Mouse (Mus musculus) common myeloid progenitor, adult 5-6 weeks (primary cell): ENCODE results near the gene Gpr63. TPM values are rescaled to one million over a fixed set of nuclear protein-coding genes. Genes with fewer than 3 reads are reported as not detected.
"Not testable (repeated sequence)": the region's sequence is repeated elsewhere in the genome, so short reads cannot be mapped to it uniquely, and the experiment has no call there.

ENCODE experiments used
- ATAC-seq: replicated peaks from 2 replicates; pipeline ENCODE4 v1.8.0; 2016; ENCODE audit warnings: low read depth, mild to moderate bottlenecking, moderate TSS enrichment, inconsistent platforms; ENCODE audit not compliant: poor library complexity, severe bottlenecking
- total RNA-seq: library from RNA; stranded (forward); fragments of 200-1000, 187-1606 nt; gene quantifications from 2 replicates; pipeline ENCODE4 v1.2.3, GENCODE M21; 2017

Gene Gpr63
- 0.18 TPM in 1 of 2 replicates, not detected in the other for total RNA-seq

DNA sequence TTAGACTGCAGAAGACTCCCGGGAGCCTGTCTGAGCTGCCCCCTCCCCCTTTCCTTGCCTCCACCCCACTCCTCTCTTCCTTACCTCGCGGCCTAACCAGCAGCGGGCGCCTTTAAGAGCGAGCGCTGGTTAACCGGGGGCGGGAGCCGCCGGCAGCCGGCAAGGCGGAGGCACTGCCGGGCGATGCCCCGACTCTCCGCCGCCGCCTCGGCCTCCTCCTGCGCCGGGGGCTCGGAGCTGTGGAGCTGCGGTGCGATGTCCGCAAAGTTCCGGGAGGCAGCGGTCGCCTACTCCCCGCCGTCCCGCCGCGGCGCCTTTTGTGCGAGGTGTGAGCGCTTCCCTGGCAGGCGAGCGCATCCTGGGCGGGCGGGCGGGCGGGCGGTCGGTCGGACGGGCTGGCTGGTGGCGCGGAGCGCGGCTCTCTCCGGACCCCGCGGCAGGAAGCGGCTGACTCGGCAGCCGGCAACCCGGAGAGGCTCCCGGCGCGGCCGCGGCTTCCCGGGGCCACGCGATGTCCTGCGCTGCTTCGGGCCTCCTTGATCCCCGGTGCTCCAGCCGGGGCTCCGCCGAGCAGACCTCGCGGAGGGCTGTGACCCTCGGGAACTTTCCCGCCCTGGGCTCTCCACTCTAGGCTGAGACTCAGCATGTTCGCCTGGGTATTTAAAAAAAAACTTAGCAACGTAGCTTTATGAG is at the start of gene Gpr63:
Gene Gpr63, plus strand, starts transcription at position 109 of the 693 bp plus-strand sequence.
- peak; percentile 70 for ATAC-seq

DNA sequence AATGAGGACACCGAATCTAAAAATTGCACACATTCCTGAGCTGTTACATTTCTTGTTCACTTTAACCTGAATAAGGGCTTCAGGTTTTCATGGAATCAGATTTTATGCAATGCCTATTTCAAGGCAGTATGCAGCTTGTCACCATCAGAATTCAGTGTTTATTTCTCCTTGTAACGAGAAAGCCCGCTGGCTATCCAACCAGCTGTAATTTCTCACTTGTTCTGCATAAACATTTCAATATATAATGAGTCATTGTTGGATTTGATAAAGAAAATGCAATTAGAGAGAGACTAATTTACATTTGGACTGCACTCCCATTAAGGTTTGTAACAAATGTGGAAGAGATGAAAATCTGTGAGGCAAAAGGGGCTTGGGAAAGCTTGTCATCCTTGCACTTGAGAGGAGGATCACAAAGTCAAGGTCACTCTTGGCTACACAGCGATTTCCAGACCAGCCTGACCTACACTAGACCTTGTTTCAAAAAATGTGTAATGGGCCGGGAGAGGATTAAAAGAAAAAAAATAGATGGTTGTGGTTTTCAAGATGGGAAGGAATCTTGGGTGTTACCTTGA is 46.1 kb upstream of the Gpr63 start:
- ATAC-seq: no peak

DNA sequence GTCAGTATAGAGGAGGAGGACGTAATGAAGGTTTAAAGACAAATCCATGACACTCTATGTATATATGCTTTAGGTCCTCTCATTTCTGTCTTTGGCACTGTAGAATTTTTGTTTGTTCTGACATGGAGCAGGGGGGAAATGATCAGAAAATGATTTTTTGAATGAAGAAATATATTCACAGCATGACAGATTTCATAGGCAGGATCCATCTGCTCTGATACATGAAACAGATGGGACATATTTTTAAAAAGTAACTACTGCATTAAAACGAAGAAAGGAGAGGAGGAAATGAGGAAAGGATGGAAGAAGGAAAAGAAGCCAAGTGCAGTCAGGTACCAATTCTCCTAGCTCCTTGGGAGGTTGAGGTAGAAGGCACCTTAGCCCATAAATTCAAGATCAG is 41.5 kb upstream of the Gpr63 start:
- no peak for ATAC-seq

DNA sequence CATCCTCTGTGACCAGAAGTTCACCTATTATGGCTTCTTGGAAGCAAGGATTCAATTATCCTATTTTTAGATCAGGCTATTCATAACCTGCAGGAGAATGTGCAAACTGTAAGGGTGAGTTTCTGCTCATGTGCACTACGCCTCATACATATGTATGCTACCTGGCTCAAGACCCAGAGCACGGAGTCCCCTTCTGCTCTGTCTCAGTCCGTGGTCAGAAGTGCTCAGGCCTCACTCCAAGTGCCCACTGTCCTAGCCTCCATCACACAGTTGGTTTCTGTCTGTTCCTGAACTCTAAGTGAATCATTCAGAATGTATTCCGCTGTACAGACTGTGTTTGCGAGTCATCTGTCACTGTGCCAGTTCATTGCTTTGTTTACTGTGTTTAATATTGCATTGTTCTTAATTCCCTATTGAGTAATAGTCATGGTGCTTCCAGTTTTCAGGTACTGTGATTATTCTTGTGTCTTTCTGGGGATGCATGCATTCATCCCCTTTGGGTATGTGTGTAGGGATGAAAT is 37.9 kb upstream of the Gpr63 start:
- ATAC-seq: no peak

DNA sequence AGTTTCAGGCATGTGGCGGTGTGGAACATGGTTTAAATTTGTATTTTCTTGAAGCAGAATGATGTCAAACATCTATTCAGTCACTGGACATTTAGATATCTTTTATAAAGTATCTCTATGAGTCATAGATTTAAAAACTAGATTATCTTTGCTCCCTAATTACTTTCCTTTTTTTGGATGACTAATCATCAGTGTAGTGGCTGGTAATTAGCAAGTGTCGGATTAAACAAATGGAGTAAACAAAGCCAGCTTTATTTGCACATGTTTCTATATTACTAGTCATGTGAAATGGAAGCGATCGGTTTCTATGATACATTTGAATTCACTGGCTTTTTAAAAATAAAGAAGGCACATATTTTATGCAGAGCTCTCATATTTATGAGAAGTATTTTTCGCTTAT is 37.3 kb upstream of the Gpr63 start:
- no peak for ATAC-seq

DNA sequence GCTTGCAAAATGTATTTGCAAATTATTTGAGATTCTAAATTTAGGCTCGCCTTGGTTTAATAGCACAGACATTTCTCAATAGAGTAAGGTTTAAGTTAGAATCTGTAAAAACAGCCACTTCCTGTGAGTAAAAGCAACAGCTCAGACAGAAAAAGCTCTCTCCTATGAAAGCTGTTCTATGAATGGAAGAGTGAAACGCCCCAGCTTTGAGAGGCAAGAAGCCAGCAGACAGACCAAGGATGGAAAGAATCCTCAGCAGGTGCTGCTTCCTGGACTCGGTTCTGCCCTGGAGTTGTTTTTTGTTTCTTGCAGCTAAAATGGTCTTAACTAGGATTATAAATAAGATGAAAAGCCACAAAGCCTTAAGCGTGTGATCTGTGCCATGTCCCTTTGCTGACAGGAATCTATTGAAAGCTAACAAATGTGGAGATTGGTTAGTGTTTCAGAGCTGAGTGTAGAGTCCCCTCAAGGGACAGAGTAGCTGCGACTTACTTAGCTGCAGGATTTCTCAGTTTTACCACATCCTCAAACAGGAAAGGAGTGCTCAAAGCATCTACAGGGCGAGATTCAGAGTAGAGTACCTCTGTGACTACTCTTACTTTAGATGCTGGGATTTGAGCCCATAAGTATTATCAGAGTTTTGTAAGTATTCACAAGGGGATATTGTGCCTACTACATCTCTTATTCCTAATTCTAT is 23.3 kb upstream of the Gpr63 start:
- no peak for ATAC-seq

DNA sequence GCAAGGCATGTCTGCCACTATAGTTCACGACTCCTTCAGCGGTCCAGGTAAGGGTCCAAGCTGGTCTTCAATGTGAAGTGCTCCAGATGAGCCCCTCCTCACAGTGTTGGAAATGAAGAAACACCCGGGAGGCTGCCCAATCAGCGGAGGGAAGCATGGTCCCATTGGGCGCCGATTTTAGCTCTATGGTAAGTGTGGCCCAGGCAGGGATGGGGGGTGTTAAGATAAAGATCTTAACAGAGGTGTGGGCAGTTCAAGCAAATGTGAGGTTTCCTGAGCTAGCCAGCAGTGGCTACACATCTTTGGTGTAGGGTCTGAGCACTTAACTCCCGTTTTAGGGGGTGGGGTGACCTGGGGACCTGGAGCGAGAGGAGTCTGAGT is 299 bp upstream of the Gpr63 start:
- ATAC-seq: peak; percentile 15; the same call in 1 of the 2 replicates

DNA sequence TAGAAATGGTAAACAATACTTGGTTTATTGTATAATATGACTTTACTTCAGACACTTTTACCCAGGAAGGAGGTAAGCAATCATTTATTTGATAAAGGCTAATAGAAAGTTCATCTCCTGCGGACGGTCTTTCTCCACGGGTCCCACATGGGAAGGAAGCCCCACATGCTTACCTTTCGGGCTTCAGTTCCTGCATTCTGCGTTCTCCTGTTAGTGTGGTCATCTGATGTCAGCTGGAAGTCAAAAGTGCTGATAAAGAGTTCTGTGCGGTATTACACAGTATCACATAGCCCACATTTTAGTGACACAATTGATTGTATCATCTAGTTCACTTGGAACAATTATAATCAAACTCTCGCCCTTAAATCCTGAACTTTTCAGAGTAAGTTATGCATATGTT is 1.0 kb downstream of the Gpr63 start:
- no peak for ATAC-seq

DNA sequence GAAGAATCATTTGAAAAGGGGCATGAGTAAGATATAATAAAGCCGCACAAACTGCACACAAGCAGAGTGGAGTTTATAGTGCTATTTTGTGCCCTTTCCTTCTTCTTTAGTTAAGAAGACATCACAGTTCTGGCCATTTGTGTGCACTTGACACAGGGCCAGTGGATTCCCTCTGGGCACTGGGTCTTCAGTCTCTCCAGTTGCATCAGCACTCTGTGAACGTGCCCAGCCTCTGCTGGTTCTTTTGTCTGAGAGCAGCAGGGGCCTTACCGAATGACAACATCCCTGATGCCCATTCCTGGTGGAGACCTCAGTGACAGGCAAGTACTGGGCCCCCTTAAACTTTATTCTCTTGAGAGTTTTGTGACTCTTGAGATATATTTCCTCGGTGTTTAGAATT is 12.4 kb downstream of the Gpr63 start:
- no peak for ATAC-seq

DNA sequence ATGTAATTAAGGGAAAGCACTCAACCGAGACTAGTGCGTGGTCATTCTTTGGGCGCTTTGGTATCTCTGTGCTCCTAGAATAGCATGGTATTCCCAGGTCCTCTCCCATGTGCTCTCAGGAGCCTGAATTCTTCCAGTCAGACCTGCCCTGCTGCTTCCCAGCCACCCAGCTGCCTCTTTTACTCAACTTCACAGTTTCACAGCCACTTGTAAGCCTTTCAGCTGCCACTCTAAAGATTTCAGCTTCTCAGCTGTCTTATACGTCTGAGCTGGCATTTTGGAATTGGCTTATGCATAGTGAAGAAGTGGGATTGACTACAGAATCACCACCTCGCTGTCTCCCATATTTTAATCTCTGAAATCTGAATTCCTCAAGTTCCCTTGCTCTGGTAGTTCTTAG is 19.4 kb downstream of the Gpr63 start:
- ATAC-seq: no peak

DNA sequence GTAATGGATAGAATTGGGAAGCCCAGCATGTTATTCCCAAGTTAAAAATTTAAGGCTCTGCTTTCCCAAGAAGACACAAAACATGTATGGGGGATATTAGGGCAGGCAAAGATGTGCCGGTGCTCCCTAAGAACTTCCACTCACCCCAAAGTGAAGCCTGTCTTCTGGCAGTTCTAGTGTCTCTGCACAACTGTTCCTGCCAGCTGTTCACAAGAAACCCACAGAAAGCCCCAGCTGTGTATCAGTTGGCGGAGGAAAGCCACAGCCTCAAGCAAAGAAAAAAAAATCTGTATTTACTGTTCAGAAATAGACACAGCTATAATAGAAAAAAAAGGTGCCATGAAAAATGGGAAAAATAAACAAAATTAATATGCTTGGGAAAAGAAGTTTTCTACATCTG is 25.3 kb downstream of the Gpr63 start:
- no peak for ATAC-seq

DNA sequence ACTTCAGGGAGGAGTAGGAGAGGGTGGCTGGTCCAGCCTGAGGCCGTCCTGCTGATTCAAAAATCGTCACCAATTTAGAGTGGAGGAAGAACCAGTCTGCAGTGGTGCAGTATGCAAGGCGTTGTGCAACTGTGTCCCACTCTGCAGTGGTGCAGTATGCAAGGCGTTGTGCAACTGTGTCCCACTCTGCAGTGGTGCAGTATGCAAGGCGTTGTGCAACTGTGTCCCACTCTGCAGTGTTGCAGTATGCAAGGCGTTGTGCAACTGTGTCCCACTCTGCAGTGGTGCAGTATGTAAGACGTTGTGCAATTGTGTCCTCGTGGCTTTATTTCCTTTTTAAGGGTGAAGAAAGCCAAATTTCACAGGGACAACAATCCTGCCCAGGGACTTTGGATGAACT is 43.1 kb downstream of the Gpr63 start:
- ATAC-seq: not testable (repeated sequence)

DNA sequence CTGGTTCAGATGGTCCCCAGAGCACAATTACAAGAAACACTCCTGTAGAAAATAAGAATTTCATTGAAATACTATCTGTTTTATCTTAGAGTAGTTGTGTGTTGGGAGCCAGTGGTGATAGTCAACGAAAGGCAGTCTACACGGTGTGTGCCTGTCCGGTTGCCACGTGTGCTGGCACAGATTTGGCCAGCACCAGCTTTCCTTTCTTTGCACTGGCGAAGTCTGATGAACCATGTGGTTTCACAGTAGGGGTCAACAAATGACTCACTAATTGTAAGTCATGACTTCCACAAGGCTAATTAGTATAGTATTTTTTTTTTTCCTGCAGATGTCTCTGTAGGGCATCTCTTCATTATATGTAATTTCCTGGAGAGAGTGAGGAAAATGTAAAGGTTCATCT is 45.6 kb downstream of the Gpr63 start:
- ATAC-seq: no peak

DNA sequence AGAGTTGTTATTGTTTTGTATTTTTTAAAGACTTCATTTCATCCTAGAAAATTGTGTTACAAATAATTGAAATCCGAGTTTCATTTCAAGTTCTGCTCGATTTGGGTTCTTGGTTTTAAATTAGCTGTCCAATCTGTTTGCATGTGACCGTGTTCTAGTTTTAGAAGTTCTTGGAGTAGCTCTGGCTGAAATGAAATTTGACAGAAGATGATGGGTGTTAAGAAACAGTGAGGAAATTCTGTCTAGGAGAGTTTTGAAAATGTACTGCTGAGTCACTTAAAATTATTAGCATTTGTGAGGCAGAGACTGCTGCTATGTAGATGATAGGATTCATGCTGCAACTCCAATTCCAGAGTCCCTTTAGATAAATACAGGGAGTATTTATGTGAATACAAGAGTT is 46.5 kb downstream of the Gpr63 start:
- no peak for ATAC-seq

DNA sequence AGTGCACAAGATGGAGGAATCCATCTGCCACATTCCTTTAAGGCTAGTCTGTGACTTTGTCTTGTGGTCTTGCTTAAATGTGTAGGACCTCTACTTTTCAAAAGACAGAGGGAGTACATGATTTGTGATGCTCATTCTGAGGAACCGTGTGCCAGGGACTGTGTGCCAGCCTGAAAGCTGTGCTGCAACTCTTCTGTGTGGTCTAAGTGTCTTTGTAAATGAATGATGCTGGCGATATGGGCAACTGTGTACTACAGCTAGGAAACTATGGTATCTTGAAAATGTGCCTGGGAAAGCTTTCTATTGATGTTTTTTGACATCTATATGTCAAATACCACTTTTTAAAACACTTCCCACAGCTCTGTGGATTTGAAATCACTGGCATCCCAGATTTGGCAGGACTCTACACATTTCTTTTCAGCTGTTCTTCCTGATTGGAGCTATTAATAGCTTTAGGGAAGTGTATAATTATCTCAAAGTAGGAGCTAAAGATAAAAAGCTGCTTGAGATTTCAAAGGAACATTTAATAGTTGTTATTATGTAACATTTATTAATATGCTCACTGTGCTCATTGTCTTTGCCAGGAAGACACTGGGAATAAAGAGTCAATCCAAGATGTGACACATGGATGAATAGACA is 48.9 kb downstream of the Gpr63 start:
- no peak for ATAC-seq

DNA sequence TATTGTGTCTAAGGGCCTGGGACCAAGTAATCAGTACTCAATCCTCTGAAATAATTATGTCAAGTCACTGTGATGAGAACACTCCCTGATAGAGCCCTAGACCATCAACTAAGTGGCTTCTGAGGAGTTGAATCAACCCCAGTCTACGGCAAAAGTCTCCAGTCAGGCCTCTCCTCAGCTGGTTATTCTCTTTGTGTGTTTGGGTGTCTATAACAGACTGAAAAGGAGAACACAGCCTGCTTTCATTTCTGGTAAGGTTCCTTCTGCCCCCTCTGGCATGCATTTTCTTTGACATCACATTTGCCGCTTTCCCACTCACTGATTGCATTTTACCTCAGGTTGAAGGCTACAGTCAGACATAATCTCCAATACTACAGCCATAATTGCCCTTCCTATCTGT is 62.0 kb downstream of the Gpr63 start:
- ATAC-seq: no peak

DNA sequence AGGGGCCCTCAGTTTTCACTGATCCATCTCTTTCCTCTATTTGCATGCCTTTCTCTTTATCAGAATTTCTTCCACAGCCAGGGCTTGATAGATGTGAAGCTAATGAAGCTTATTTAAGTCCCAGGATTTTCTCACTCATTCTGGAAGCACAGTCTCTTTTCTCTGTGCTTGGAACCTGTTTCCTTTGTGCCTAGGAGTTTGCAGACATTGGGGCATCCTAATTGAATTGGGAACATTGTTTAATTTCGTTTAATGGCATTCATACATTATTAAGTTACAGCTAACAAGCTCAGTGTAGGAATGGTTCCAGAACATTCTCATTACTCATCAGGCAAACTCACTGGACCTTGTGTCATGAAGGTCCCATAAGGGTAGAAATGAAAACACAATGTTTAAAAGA is 62.5 kb downstream of the Gpr63 start:
- no peak for ATAC-seq

DNA sequence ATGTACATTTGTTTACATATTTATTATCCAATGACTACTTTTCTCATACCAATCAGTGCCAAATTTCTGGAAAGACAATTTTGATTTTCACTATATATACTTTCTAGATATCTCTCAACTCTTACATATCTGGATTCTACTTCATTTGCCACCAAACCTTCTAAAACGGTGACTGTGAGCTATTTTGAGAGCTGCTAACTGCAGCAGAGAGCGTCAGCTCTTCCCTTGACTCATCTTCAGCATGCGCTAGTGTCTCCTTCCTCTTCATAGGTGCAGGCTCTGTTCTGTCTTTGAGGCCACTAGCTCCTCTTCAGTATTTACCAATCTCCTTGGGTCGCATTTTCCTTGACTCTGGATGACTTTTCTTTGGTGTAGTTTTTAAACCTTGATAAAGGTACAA is 63.7 kb downstream of the Gpr63 start:
- ATAC-seq: no peak

DNA sequence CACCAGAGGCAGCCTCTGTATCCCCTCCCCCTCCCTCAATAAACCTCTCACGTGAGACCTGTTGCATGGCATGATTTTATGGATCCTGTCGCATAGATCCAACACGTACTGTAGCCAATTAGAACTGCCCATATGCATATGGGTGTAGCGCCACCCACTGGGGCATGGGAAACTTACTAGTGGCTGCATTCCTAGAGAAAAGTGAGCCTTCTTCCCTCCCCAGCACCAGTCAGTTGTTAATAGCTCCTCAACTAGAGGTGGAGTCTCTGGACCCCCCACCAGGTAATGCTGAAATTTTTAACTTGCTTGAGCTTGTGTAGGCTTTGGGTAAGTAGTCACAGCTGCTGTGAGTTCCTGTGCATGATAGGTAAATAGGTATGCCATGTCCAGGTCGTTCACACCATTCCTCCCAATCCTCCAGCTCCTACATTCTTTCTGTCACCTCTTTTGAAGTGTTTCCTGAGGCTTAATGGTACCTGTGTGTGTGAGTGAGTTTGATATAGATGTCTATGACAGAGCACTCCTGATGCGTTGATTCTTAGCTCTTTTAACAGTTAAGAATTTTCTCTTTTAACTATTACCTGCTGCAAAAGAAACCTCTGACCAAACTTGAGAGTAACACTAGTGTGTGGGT is 69.1 kb downstream of the Gpr63 start:
- no peak for ATAC-seq

DNA sequence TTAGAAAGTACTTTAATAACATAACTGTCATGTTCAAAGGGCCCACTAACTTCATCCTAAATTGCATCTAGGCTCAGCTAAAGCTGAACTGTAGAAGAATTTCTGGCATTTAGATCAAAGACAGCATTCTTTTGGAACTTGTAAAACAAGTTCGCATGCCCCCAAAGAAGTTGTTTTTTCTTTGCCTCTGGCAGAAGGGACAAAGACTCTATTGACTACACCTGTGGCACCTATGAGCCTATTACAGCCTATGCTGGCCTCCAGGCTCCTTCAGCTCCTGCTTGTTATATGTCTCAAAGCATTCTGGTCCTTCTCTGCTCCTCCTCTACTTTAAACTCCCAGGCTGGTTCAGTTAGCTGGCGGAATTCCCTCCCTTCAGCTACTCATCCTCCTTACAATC is 69.6 kb downstream of the Gpr63 start:
- ATAC-seq: no peak
